Mouse (Mus musculus) bone marrow macrophage, adult 2 months (primary cell): ENCODE results near the gene Taar5.

Experiments
- CTCF ChIP-seq: IDR thresholded peaks from 2 replicates; pipeline ENCODE4 v1.5.1; 2012; ENCODE audit warnings: low read depth, mild to moderate bottlenecking, low read length, moderate library complexity
- POLR2A ChIP-seq: IDR thresholded peaks from 2 replicates; pipeline ENCODE4 v1.6.1; 2012; ENCODE audit warnings: mild to moderate bottlenecking, low read depth, low read length, borderline replicate concordance

- TF ChIP-seq CTCF (no peak), POLR2A (no peak)
Measured at GRCm38 (mm10) chr10:24007034-24007433, 36.5 kb downstream of the Taar5 start.
